Mouse (Mus musculus) C2C12 (cell line): ENCODE results near the gene Spata2l.

Experiments
- CTCF ChIP-seq: IDR thresholded peaks from one replicate; pipeline ENCODE4 v1.5.1; 2011; ENCODE audit not compliant: control insufficient read depth, insufficient read depth, insufficient read length
- MAX ChIP-seq: IDR thresholded peaks from one replicate; pipeline ENCODE4 v1.6.1; 2011; ENCODE audit warnings: mild to moderate bottlenecking, control low read depth
- MYOG ChIP-seq: IDR thresholded peaks from one replicate; pipeline ENCODE4 v1.6.1; 2011; ENCODE audit not compliant: control insufficient read depth, insufficient read length; ENCODE audit errors: extremely low read depth

DNA sequence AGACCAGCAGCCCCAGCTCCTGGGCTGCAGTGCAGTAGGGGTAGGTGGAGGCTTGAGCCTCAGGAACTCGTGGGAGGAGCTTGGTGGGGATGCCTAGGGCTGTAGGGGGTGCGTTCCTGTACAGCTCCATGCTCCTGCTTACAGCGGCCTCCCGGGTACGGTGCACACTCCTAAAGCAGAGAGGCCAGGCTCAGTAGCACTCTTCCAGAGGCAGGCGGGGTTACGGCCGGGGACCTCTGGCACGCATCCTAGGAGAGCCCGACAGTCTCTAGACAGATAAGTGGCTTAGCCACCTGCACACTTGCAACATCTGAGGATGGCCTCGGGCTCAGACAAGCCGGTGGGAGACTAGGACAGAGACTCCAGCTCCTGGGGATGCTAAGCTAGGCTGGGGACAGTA, 9.5 kb upstream of the Spata2l start:
- TF ChIP-seq CTCF (no peak), MAX (no peak), MYOG (no peak)
